Mouse (Mus musculus): ENCODE data around the gene Mrpl11.

DNA sequence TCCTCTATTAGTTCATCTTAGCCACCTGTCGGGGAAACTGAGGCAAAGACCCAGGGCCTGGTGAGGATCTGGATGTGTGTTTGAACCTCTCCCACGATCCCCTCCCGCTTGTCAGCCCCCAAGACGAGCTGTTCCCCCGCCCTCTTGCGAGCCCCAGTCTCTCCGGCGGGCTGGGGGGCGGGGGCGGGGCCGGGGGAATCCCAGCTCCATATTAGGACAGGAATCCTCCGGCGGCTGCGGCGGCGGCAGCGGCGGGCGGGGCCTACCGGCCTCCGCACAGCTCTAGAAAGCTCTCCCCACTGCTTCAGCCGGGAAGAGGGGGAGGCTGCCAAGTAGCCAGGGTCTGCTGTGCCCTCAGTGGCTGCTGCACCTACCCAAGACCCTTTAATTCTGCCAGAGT lies 28.8 kb downstream of the Mrpl11 start:
- TF ChIP-seq CTCF (IDR thresholded peaks at IDR 0.05; ENCODE audit: borderline replicate concordance, insufficient read depth, low read length) (no peak), POLR2A (IDR thresholded peaks at IDR 0.05; ENCODE audit: low read depth, low read length) (no peak)

Measured in embryonic fibroblast, embryonic 13.5 days (primary cell).